Mouse (Mus musculus) MEL (cell line): ENCODE measurements around the gene Ccdc157. TPM values are rescaled to one million over a fixed set of nuclear protein-coding genes. Genes with fewer than 3 reads are reported as not detected.

Source experiments
- DNase-seq: peaks from one replicate; pipeline ENCODE4 v3.0.0; 2011; ENCODE audit warnings: low read depth, low spot score
- H3K27ac ChIP-seq: 2 replicates; pipeline ENCODE4 v1.5.1; 2012; ENCODE audit warnings: low read depth, mild to moderate bottlenecking, control low read depth, low read length, moderate library complexity; ENCODE audit not compliant: control insufficient read depth
- H3K27me3 ChIP-seq, 2 experiments: fragments of 150-350 bp in 1 of 2; sonication (generic) in 1 of 2; 2 replicates each; pipeline ENCODE4 v1.6.1; 2012; ENCODE audit warnings: low read length in 2 of 2, mild to moderate bottlenecking in 2 of 2, improper control_type of control experiment in 1 of 2, moderate library complexity in 1 of 2; ENCODE audit not compliant: insufficient read depth in 2 of 2, control insufficient read depth in 1 of 2
- H3K36me3 ChIP-seq, 2 experiments: 2 replicates each; pipeline ENCODE4 v1.6.1; 2012 to 2014; ENCODE audit warnings: low read length in 2 of 2, improper control_type of control experiment in 1 of 2, inconsistent platforms in 1 of 2, mild to moderate bottlenecking in 1 of 2; ENCODE audit not compliant: insufficient read depth in 2 of 2, control insufficient read depth in 1 of 2
- H3K4me1 ChIP-seq, 2 experiments: fragments of 150-350 bp in 1 of 2; sonication (generic) in 1 of 2; 2 replicates each; pipeline ENCODE4 v1.6.1; 2012; ENCODE audit warnings: low read length in 2 of 2, improper control_type of control experiment in 1 of 2, mild to moderate bottlenecking in 1 of 2; ENCODE audit not compliant: insufficient read depth in 2 of 2, control insufficient read depth in 1 of 2
- H3K4me3 ChIP-seq, 2 experiments: fragments of 150-350 bp in 1 of 2; sonication (generic) in 1 of 2; 2 replicates each; pipeline ENCODE4 v1.5.1; 2012; ENCODE audit warnings: low read depth in 2 of 2, low read length in 2 of 2, mild to moderate bottlenecking in 2 of 2, moderate library complexity in 2 of 2, control low read depth in 1 of 2, improper control_type of control experiment in 1 of 2; ENCODE audit not compliant: control insufficient read depth in 1 of 2, insufficient read depth in 1 of 2
- H3K79me2 ChIP-seq: 2 replicates; pipeline ENCODE4 v1.6.1; 2012; ENCODE audit warnings: mild to moderate bottlenecking, low read length, moderate library complexity; ENCODE audit not compliant: control insufficient read depth, poor library complexity, insufficient read depth
- H3K9ac ChIP-seq: 2 replicates; pipeline ENCODE4 v1.6.1; 2012; ENCODE audit warnings: low read depth, mild to moderate bottlenecking, control low read depth, low read length, moderate library complexity; ENCODE audit not compliant: control insufficient read depth, poor library complexity, severe bottlenecking
- H3K9me3 ChIP-seq: fragments of 150-350 bp; sonication (generic); replicated peaks from 2 replicates; pipeline ENCODE4 v1.6.1; 2012; ENCODE audit warnings: mild to moderate bottlenecking, low read length, improper control_type of control experiment, moderate library complexity; ENCODE audit not compliant: insufficient read depth
- BHLHE40 ChIP-seq: IDR thresholded peaks from 2 replicates; pipeline ENCODE4 v1.6.1; 2012; ENCODE audit warnings: low read depth, mild to moderate bottlenecking, inconsistent platforms, low read length, improper control_type of control experiment, borderline replicate concordance
- CHD1 ChIP-seq: IDR thresholded peaks from 2 replicates; pipeline ENCODE4 v1.6.1; 2012; ENCODE audit warnings: low read depth, mild to moderate bottlenecking, inconsistent platforms, low read length, improper control_type of control experiment
- CHD2 ChIP-seq: IDR thresholded peaks from 2 replicates; pipeline ENCODE4 v1.6.1; 2011; ENCODE audit warnings: low read length, improper control_type of control experiment
- E2F4 ChIP-seq: IDR thresholded peaks from 2 replicates; pipeline ENCODE4 v1.6.1; 2011; ENCODE audit warnings: low read depth, low read length, improper control_type of control experiment, borderline replicate concordance
- GABPA ChIP-seq: IDR thresholded peaks from 2 replicates; pipeline ENCODE4 v1.6.1; 2012; ENCODE audit warnings: low read depth, mild to moderate bottlenecking, inconsistent platforms, low read length, improper control_type of control experiment, moderate library complexity
- GATA1 ChIP-seq: IDR thresholded peaks from 2 replicates; pipeline ENCODE4 v1.6.1; 2011; ENCODE audit warnings: low read depth, low read length, improper control_type of control experiment
- HCFC1 ChIP-seq: IDR thresholded peaks from 2 replicates; pipeline ENCODE4 v1.6.1; 2012; ENCODE audit warnings: low read depth, mild to moderate bottlenecking, inconsistent platforms, low read length, improper control_type of control experiment, moderate library complexity
- JUND ChIP-seq: IDR thresholded peaks from 2 replicates; pipeline ENCODE4 v1.6.1; 2011; ENCODE audit warnings: low read depth, mild to moderate bottlenecking, improper control_type of control experiment, low read length
- KAT2A ChIP-seq: conservative IDR thresholded peaks from 2 replicates; pipeline ENCODE4 v1.6.1; 2012; ENCODE audit warnings: low read depth, low read length, improper control_type of control experiment, inconsistent platforms
- MAFK ChIP-seq: IDR thresholded peaks from 2 replicates; pipeline ENCODE4 v1.6.1; 2011; ENCODE audit warnings: low read depth, mild to moderate bottlenecking, low read length, improper control_type of control experiment, borderline replicate concordance
- MAX ChIP-seq: IDR thresholded peaks from 2 replicates; pipeline ENCODE4 v1.6.1; 2011; ENCODE audit warnings: low read length, improper control_type of control experiment
- MAZ ChIP-seq: IDR thresholded peaks from 2 replicates; pipeline ENCODE4 v1.6.1; 2012; ENCODE audit warnings: low read depth, mild to moderate bottlenecking, inconsistent platforms, low read length, improper control_type of control experiment
- MEF2A ChIP-seq: IDR thresholded peaks from 2 replicates; pipeline ENCODE4 v1.6.1; 2014; ENCODE audit warnings: low read depth, mild to moderate bottlenecking, inconsistent platforms, low read length, improper control_type of control experiment; ENCODE audit not compliant: poor library complexity, insufficient replicate concordance, severe bottlenecking; ENCODE audit errors: extremely low read depth
- MYB ChIP-seq: IDR thresholded peaks from 2 replicates; pipeline ENCODE4 v1.6.1; 2011; ENCODE audit warnings: mild to moderate bottlenecking, low read depth, low read length, improper control_type of control experiment
- MYC ChIP-seq: IDR thresholded peaks from 2 replicates; pipeline ENCODE4 v1.6.1; 2011; ENCODE audit warnings: low read depth, mild to moderate bottlenecking, low read length, improper control_type of control experiment, moderate library complexity
- NRF1 ChIP-seq: IDR thresholded peaks from 2 replicates; pipeline ENCODE4 v1.6.1; 2014; ENCODE audit warnings: low read depth, mild to moderate bottlenecking, inconsistent platforms, low read length, improper control_type of control experiment, moderate library complexity; ENCODE audit not compliant: poor library complexity, insufficient read depth, severe bottlenecking
- POLR2AphosphoS2 ChIP-seq: IDR thresholded peaks from 2 replicates; pipeline ENCODE4 v1.6.1; 2011; ENCODE audit warnings: low read length, improper control_type of control experiment
- POLR2AphosphoS5 ChIP-seq: IDR thresholded peaks from 2 replicates; pipeline ENCODE4 v1.6.1; 2012; ENCODE audit warnings: low read depth, borderline replicate concordance, mild to moderate bottlenecking, inconsistent platforms, low read length, moderate library complexity, mixed read lengths
- SMC3 ChIP-seq: IDR thresholded peaks from 2 replicates; pipeline ENCODE4 v1.6.1; 2011; ENCODE audit warnings: low read depth, low read length, improper control_type of control experiment
- TAL1 ChIP-seq: IDR thresholded peaks from 2 replicates; pipeline ENCODE4 v1.6.1; 2012; ENCODE audit warnings: mild to moderate bottlenecking, inconsistent platforms, low read length, moderate library complexity, mixed read lengths
- TBP ChIP-seq: IDR thresholded peaks from 2 replicates; pipeline ENCODE4 v1.8.0; 2011; ENCODE audit warnings: low read depth, low read length, improper control_type of control experiment
- UBTF ChIP-seq: IDR thresholded peaks from 2 replicates; pipeline ENCODE4 v1.6.1; 2012; ENCODE audit warnings: low read depth, mild to moderate bottlenecking, inconsistent platforms, low read length, improper control_type of control experiment, moderate library complexity, borderline replicate concordance; ENCODE audit not compliant: insufficient read depth
- ZKSCAN1 ChIP-seq: IDR thresholded peaks from 2 replicates; pipeline ENCODE4 v1.6.1; 2012; ENCODE audit warnings: low read depth, mild to moderate bottlenecking, inconsistent platforms, low read length, improper control_type of control experiment, moderate library complexity
- polyA plus RNA-seq, 2 experiments: library from polyadenylated mRNA; stranded (reverse) in 1 of 2; unstranded in 1 of 2; fragments of >175 nt in 1 of 2; fragments of >200 nt in 1 of 2; gene quantifications; 2 replicates each; pipeline versions ENCODE4 v1.2.1 to v1.2.4; 2012; ENCODE audit warnings: low replicate concordance in 2 of 2, low read depth in 1 of 2; ENCODE audit not compliant: insufficient read length in 2 of 2, insufficient read depth in 1 of 2, missing spikeins in 1 of 2
- total RNA-seq: library from RNA; depleted of rRNA; stranded (reverse); fragments of 300-350 nt; gene quantifications from 2 replicates; pipeline ENCODE4 v1.2.3, GENCODE M21; 2012

The Ccdc157 gene
- total and polyA plus RNA-seq, 3 experiments, result 2.0 to 2.9 TPM; not detected in 1

DNA sequence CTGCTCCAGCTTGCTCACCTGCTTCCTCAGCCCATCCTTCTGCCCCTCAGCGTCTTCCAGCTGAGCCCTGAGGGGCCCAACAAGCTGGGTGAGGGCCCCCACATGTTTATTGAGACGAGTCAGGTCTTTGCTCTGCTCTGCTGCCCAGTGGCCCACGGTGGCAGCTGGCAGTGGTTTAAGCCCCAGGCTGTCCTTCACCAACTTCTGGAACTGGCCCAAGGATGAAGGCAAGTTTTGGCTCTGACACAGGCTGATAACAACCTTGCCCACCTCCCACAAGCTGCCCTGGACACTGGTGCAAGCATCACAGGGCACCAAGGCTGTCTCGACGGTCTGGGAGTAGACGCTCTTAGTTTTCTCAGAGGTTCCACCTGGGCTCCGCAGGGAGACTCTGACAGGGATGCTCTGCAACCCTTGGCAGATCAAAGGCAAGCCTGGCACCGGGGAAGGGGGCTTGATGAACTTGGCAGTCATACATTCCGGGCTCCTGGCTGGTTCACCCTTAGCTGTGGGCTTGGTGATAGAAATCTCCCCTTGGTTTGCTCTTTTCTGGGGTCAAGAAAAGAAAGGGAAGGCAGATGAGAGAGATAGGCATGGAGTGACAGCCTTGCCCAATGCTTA lies 11.4 kb downstream of the Ccdc157 start:
- Histone ChIP-seq H3K4me3 (no peak overlapping the region), H3K4me1 (peaks cover 2 to 4% of the 10 kb centered on the region in 2 experiments), H3K9ac (no peak overlapping the region), H3K36me3 (peaks cover 0 to 3% of the 10 kb centered on the region in 2 experiments; a peak in 2 of 4 replicates), H3K27me3 (no peaks in the 10 kb centered on the region), H3K9me3 (no peaks in the 10 kb centered on the region)
- no peak for DNase-seq
- TF ChIP-seq GABPA (no peak), NRF1 (no peak), CHD1 (no peak), GATA1 (no peak), SMC3 (no peak), POLR2AphosphoS5 (no peak), TAL1 (no peak), MYB (no peak), E2F4 (no peak), BHLHE40 (no peak), KAT2A (no peak), JUND (no peak), UBTF (no peak), MYC (no peak), HCFC1 (no peak), MEF2A (no peak), MAFK (no peak), CHD2 (no peak), MAZ (no peak), ZKSCAN1 (no peak)
- TF ChIP-seq, all 39 proteins: peak for 0
- Histone ChIP-seq H3K79me2 (no peaks in the 10 kb centered on the region), H3K27ac (no peak overlapping the region)

DNA sequence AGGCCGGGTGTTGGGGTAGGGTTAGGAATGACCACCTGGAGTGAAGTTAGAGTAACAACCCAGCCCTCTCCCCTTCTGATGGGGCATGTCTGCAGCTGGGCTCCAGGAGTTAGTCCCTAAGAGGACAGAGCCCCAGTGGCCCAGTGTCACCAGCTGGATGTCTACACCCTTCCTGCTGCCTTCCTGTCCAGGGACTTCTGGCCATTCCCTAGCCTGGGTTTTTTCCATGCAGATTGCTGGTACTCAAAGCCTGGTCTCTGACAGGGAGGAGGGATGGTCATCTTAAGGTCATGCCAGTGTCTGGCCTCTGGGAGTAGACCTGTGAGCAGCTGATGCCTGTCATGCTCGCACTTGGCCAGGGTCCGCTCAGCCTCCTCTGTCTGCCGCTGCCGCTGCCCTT lies 12.0 kb downstream of the Ccdc157 start:
- Histone ChIP-seq H3K4me3 (no peak overlapping the region), H3K36me3 (no peaks in the 10 kb centered on the region)
- DNase-seq, result no peak

More for the DNA sequence above, 12.0 kb downstream of the Ccdc157 start:
- Histone ChIP-seq H3K27ac (no peak overlapping the region), H3K9me3 (no peaks in the 10 kb centered on the region), H3K27me3 (no peaks in the 10 kb centered on the region), H3K79me2 (no peaks in the 10 kb centered on the region), H3K9ac (no peak overlapping the region), H3K4me1 (no peaks in the 10 kb centered on the region; a peak in 1 of 4 replicates)
- TF ChIP-seq TBP (no peak), POLR2AphosphoS2 (no peak), POLR2AphosphoS5 (no peak), MAX (no peak)
